Mouse (Mus musculus): ENCODE measurements around the gene Orm1. TPM values are rescaled to one million over a fixed set of nuclear protein-coding genes. Genes with fewer than 3 reads are reported as not detected.

The Orm1 gene
- polyA plus RNA-seq (2017; shearing (Covaris generic)): not detected

GRCm38 (mm10) chr4:63344295-63344694 lies at the start of gene Orm1:
Orm1 (plus strand) TSS chr4:63344560.

GRCm38 (mm10) chr4:63355877-63356665 lies 11.7 kb downstream of the Orm1 start, which contains the start of gene Orm3:
Orm3 (plus strand) TSS chr4:63356162.

GRCm38 (mm10) chr4:63362150-63362549 lies 17.8 kb downstream of the Orm1 start, which contains the start of gene Orm2:
Orm2 (plus strand) TSS chr4:63362449.

Other genes starting within 250 kb of the Orm1 start
- gene Ambp, start 189.8 kb upstream of the Orm1 start, polyA plus RNA-seq (2017; shearing (Covaris generic)): not detected
- not detected for gene Kif12, start 172.4 kb upstream of the Orm1 start, polyA plus RNA-seq (2017; shearing (Covaris generic))
- 0.49 TPM for gene Col27a1, start 130.6 kb upstream of the Orm1 start, polyA plus RNA-seq (2017; shearing (Covaris generic))
- not detected for gene Orm3, start 11.6 kb downstream of the Orm1 start, polyA plus RNA-seq (2017; shearing (Covaris generic))
- gene Orm2, start 17.9 kb downstream of the Orm1 start, polyA plus RNA-seq (2017; shearing (Covaris generic)): not detected
- gene Akna, start 58.8 kb downstream of the Orm1 start, polyA plus RNA-seq (2017; shearing (Covaris generic)): 318 TPM
- 16.2 TPM for gene Whrn, start 151.4 kb downstream of the Orm1 start, polyA plus RNA-seq (2017; shearing (Covaris generic))
- 103 TPM for gene Atp6v1g1, start 200.2 kb downstream of the Orm1 start, polyA plus RNA-seq (2017; shearing (Covaris generic))
- 17.6 TPM for gene Tmem268, start 214.2 kb downstream of the Orm1 start, polyA plus RNA-seq (2017; shearing (Covaris generic))

Measured in effector memory CD4-positive, alpha-beta T cell, adult 5 months (primary cell).